Mouse (Mus musculus) pancreas, adult 10 weeks (tissue): ENCODE results near the gene Socs4. TPM values are rescaled to one million over a fixed set of nuclear protein-coding genes. Genes with fewer than 3 reads are reported as not detected.

Experiments
- polyA plus RNA-seq: library from polyadenylated mRNA; stranded (reverse); fragments of 350-450 nt; fragmentation: Illumina TruSeq; extraction: RNeasy Lipid Tissue Mini Kit (QIAGEN cat#74804); gene quantifications from one replicate; pipeline ENCODE4 v1.2.3, GENCODE M21; 2015; ENCODE audit warnings: low read depth, low replicate concordance; ENCODE audit not compliant: insufficient read depth

Socs4 gene
- polyA plus RNA-seq = 3.3 TPM

GRCm38 (mm10) chr14:47276637-47277393, at the start of gene Socs4, which contains the start of gene Wdhd1:
Gene Socs4, plus strand, starts transcription at chr14:47276931.
Gene Wdhd1, minus strand, starts transcription at chr14:47276857.

GRCm38 (mm10) chr14:47297785-47298407, 21.2 kb downstream of the Socs4 start, which contains the start of gene Mapk1ip1l:
Gene Mapk1ip1l, plus strand, starts transcription at chr14:47298266.

Other genes starting within 250 kb of the Socs4 start
- 6.3 TPM for gene Gch1, start 87.5 kb upstream of the Socs4 start, polyA plus RNA-seq
- 0.98 TPM for gene Wdhd1, start 74 bp upstream of the Socs4 start, polyA plus RNA-seq
- gene Mapk1ip1l, start 21.3 kb downstream of the Socs4 start, polyA plus RNA-seq = 8.9 TPM
- gene Lgals3, start 90.8 kb downstream of the Socs4 start, polyA plus RNA-seq = 10.2 TPM
- not detected for gene Dlgap5, start 141.5 kb downstream of the Socs4 start, polyA plus RNA-seq
- 2.1 TPM for gene Fbxo34, start 173.5 kb downstream of the Socs4 start, polyA plus RNA-seq